Mouse (Mus musculus) ES-E14 (cell line): ENCODE data around the gene Mgat4a.

Experiments
- CHD2 ChIP-seq: IDR thresholded peaks from 2 replicates; pipeline ENCODE4 v1.6.1; 2014; ENCODE audit warnings: mild to moderate bottlenecking, low read depth, low read length, inconsistent platforms
- MAFK ChIP-seq: IDR thresholded peaks from 2 replicates; pipeline ENCODE4 v1.6.1; 2014; ENCODE audit warnings: mild to moderate bottlenecking, low read depth, low read length, inconsistent platforms; ENCODE audit not compliant: insufficient read depth

DNA sequence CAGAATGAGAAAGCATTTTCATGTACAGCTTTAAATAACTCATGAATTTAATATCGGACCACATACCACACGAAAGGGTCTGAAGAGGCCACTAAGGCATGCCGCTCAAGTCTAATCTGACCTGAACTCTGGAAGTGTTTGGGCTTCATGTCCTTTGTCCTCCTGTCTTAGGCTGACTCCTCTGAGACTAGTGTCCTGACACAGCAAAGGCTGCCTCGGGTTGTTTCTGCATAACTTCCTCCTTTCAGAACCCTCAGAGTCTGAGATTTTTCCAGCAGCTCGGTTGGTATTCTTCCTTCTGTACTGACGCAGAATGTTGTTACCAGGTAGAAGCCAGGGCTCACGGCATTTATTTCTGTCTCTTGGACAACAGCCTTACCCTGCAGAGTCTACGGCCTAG, 66.8 kb downstream of the Mgat4a start:
- TF ChIP-seq CHD2: no peak
- no peak for TF ChIP-seq MAFK
